Mouse (Mus musculus): ENCODE data around the gene Cpt1a.

- TF ChIP-seq CTCF (IDR thresholded peaks at IDR 0.05; ENCODE audit: low read depth): no peak
- no peak for TF ChIP-seq EP300 (IDR thresholded peaks at IDR 0.05; ENCODE audit: low read depth)
Observed at GRCm38 (mm10) chr19:3292993-3293392, 29.1 kb upstream of the Cpt1a start.
